Mouse (Mus musculus) central nervous system, embryonic 11.5 days (tissue): ENCODE measurements around the gene Ccdc86. TPM values are rescaled to one million over a fixed set of nuclear protein-coding genes. Genes with fewer than 3 reads are reported as not detected.

Experiments
- polyA plus RNA-seq: library from polyadenylated mRNA; depleted of rRNA; stranded (reverse); fragments of >200 nt; gene quantifications from 2 replicates; pipeline ENCODE4 v1.2.3, GENCODE M21; 2012; rRNA removed

The Ccdc86 gene
- 8.7 and 8.9 TPM in 2 replicates for polyA plus RNA-seq

DNA sequence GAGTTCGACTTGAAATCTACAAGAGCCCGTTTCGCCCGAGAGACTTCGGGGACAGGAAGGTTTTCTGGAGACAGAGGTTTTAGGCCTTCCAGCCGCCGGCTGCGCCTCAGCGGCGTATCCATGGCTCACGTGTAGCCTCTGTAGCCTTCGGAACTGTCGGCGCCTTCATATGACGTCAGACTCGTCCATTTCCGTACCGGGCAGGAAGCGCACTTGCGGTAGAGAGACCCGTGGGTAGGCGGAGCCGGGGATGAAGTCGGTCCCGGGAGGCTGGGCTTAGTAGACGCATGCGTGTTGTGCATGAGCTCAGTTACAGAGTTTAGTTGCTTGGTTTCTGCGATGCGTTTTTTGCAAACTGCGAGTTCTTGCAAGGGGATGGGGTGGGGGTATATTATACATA, at the start of gene Ccdc86:
Gene Ccdc86, minus strand, starts transcription at position 155 of the 400 bp plus-strand sequence.

DNA sequence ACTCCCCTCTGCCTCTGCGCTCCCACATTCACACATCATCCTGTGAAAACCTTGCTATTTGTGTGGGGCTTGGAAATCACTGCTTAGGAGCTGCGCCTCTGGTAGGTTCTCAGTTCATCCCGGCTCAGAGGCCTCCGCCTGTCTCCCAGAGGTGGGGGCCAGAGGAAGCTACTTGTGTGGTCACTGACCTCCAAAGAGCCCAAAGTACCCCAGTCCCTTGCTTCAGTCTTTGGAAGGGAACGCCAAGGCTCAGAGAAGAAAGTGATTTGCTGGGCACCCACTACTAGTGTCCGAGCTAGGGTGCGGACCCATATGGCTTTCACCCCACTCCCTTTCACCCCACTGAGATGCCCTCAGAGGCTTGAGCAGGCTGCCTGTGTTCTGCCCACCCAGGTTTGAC, 44.1 kb upstream of the Ccdc86 start, which contains the start of gene Ms4a15:
Gene Ms4a15, minus strand, starts transcription at position 101 of the 400 bp plus-strand sequence.

DNA sequence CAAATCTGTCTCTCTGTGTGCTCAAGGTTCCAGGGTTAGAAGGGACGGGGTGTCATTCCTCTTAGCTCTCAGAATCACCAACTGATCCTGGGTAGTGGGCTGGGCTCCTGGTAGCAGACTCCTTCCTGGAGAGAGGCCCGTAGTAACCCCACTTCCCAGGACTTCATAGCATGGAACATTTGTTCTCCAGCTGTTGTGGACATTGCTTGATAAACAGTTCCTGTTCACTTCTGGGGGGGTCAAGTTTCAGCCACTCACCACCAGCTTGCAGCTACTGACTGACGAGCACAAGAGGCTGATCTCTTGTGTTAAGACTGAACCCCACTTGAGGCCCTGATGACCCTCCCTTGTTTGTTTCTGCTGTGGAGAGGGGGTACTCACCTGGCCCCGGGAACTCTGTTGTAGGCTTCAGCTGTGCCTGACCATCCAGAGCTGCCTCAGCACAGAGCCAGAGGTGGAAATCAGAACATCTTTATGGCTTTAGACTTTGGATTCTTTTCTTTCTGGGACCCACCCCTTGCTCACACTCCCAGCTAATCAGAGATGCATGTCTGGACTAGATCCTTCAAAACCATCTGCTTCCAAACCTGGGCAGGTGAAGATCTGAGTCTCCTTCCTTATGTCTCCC, 25.3 kb upstream of the Ccdc86 start, which contains the start of gene Ms4a10:
Gene Ms4a10, minus strand, starts transcription at position 433 of the 628 bp plus-strand sequence.

DNA sequence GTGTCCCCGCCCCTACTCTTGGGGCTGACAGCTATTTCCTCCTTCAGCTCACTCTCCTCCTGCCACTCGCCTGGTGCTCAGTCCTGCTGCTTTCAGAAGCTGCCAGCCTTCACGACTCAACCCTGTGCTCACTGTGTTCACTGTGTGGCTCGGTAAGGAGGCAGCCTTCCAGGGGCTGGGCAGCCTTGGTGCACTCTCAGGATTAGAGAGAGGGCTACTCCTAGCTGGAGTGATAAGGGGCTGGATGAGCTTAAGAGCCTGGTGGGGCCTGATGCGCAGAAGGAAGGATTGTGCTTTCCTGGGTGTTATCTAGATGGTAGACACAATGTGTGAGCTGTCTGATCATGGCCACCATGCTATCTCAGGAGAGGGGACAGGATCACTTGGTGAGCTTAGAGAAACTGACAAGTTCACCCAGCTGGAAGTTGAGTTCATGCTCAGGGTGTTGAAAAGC, 11.9 kb downstream of the Ccdc86 start, which contains the start of gene Ptgdr2:
Gene Ptgdr2, plus strand, starts transcription at position 51 of the 454 bp plus-strand sequence.

DNA sequence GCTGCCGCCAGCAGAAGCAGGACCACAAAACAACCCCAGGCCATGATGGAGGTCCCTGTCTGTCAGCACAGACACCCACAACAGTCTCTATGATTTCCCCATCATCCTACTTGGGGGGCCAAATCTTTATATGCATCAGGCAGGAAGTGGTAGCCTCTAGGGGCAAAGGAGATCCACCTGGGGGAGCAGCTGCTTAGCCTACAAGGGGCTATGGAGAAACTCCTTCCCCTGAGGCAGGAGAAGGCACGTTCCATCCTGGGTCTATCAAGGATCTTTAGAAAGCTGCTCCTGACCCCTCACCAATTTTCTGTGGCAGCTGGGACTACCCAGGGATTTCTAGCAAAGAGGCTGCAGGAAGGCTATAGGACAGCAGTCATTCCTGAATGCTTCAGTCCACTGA, 28.5 kb downstream of the Ccdc86 start, which contains the start of gene Zp1:
Gene Zp1, minus strand, starts transcription at position 101 of the 400 bp plus-strand sequence.

DNA sequence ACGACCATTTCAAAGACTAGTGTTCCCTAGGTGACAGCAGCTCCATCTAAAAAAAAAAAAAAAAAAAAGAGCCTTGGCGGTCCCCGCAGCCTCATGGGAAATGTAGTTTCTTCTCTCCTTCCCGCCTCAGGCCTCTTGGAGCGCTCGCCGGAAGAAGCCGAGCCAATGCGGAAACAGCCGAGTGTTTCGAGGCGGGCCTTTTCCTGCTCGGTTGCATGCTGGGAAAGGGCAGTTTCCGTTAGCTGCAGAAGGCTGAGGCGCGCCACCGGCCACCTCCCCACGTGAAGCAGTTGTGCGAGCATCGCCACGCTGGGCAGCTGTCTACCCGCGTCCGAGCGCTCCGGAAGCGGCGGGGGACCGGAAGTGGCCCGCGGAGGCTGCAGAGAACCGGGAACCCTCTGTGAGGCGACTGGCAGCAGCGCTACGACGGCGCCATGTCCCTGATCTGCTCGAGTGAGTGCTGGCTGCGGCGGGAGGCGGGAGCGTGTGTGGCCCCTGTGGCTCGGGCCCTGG, 54.0 kb downstream of the Ccdc86 start, which contains the start of gene Prpf19:
Gene Prpf19, plus strand, starts transcription at position 216 of the 513 bp plus-strand sequence.

Other genes with a start within 250 kb of the Ccdc86 start
- 0.10 and 0.16 TPM in 2 replicates for gene Cd5, start 210.3 kb downstream of the Ccdc86 start, polyA plus RNA-seq
- 0.04 TPM in 1 of 2 replicates, not detected in the other for gene Cd6, start 119.2 kb downstream of the Ccdc86 start, polyA plus RNA-seq
- 0.70 and 0.78 TPM in 2 replicates for gene Slc15a3, start 109.5 kb downstream of the Ccdc86 start, polyA plus RNA-seq
- 159 and 188 TPM in 2 replicates for gene Tmem132a, start 79.3 kb downstream of the Ccdc86 start, polyA plus RNA-seq
- 29.3 and 43.3 TPM in 2 replicates for gene Tmem109, start 67.3 kb downstream of the Ccdc86 start, polyA plus RNA-seq
- 241 and 313 TPM in 2 replicates for gene Prpf19, start 54.0 kb downstream of the Ccdc86 start, polyA plus RNA-seq
- 0.02 TPM in 1 of 2 replicates, not detected in the other for gene Zp1, start 28.6 kb downstream of the Ccdc86 start, polyA plus RNA-seq
- 0.11 and 0.17 TPM in 2 replicates for gene Ptgdr2, start 12.1 kb downstream of the Ccdc86 start, polyA plus RNA-seq
- 0.06 TPM in 1 of 2 replicates, not detected in the other for gene Ms4a10, start 25.4 kb upstream of the Ccdc86 start, polyA plus RNA-seq
- not detected in 2 replicates for gene Ms4a15, start 44.0 kb upstream of the Ccdc86 start, polyA plus RNA-seq
- not detected in 2 replicates for gene Ms4a18, start 68.8 kb upstream of the Ccdc86 start, polyA plus RNA-seq
- gene Ms4a8a, start 131.8 kb upstream of the Ccdc86 start, polyA plus RNA-seq, result not detected in 2 replicates
- gene 1700017D01Rik, start 181.6 kb upstream of the Ccdc86 start, polyA plus RNA-seq, result not detected in 2 replicates
- gene 1700025F22Rik, start 216.1 kb upstream of the Ccdc86 start, polyA plus RNA-seq, result not detected in 2 replicates
- gene Ms4a13, start 247.5 kb upstream of the Ccdc86 start, polyA plus RNA-seq, result not detected in 2 replicates